Mouse (Mus musculus): ENCODE data around the gene 1600014C23Rik. TPM values are rescaled to one million over a fixed set of nuclear protein-coding genes. Genes with fewer than 3 reads are reported as not detected.

The 1600014C23Rik gene
- polyA plus RNA-seq, 1 experiment, result not detected

GRCm38 (mm10) chr17:45747293-45747692 is 13.6 kb upstream of the 1600014C23Rik start:
- TF ChIP-seq POLR2A (IDR thresholded peaks at IDR 0.05; ENCODE audit: low read depth, low read length) (no peak), CTCF (IDR thresholded peaks at IDR 0.05; ENCODE audit: extremely low read depth, insufficient read depth, insufficient read length, insufficient replicate concordance) (no peak)
- Histone ChIP-seq H3K4me3 (ENCODE audit: extremely low read depth, insufficient read depth, insufficient read length) (no peak overlapping the region), H3K36me3 (ENCODE audit: control insufficient read depth, insufficient read depth, low read length) (no peaks in the 10 kb centered on the region), H3K27me3 (ENCODE audit: control insufficient read depth, insufficient read depth, low read length) (no peaks in the 10 kb centered on the region), H3K4me1 (ENCODE audit: control insufficient read depth, insufficient read depth, insufficient read length) (peaks cover 8% of the 10 kb centered on the region; the same call in 1 of the 2 replicates), H3K27ac (ENCODE audit: insufficient read depth, low read length) (no peak overlapping the region)
- no peak for DNase-seq (ENCODE audit: low read depth in 1 of 2, low spot score in 2 of 2)
- 24% methylated on average over 4 of the region's 4 CpGs for WGBS

DNA sequence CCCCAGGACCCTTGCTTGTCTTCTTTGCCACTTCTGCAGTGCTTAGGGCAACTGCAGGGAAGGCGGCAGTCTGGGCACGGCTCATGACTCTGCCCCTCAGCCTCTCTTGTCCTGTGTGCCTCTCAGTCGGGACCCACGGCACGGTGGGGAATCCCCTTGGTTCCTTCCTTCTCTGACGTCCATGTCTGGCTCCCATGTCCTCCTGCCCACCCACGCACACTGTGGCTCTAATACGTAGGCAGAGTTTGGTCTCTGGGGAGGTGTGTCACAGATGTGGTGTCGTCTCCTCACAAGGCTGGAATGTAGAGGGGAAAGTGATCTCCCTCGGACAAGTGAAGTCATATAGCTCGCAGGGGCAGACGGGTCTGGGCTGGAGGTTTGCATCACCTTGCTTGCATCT is 13.1 kb upstream of the 1600014C23Rik start:
- 11% methylated on average over 12 of the region's 12 CpGs for WGBS
- peak overlapping the region; percentile 6; the same call in 1 of the 2 replicates for H3K4me3 ChIP-seq (ENCODE audit: extremely low read depth, insufficient read depth, insufficient read length)
- H3K4me1 ChIP-seq (ENCODE audit: control insufficient read depth, insufficient read depth, insufficient read length), result peaks cover 8% of the 10 kb centered on the region; the same call in 1 of the 2 replicates
- DNase-seq (ENCODE audit: low read depth in 1 of 2, low spot score in 2 of 2), result peak in 1 of 2 experiments; percentile 16
- no peaks in the 10 kb centered on the region for H3K36me3 ChIP-seq (ENCODE audit: control insufficient read depth, insufficient read depth, low read length)
- no peak for TF ChIP-seq POLR2A (IDR thresholded peaks at IDR 0.05; ENCODE audit: low read depth, low read length)
- TF ChIP-seq CTCF (IDR thresholded peaks at IDR 0.05; ENCODE audit: extremely low read depth, insufficient read depth, insufficient read length, insufficient replicate concordance), result no peak
- no peaks in the 10 kb centered on the region for H3K27me3 ChIP-seq (ENCODE audit: control insufficient read depth, insufficient read depth, low read length)
- H3K27ac ChIP-seq (ENCODE audit: insufficient read depth, low read length), result no peak overlapping the region

GRCm38 (mm10) chr17:45745629-45746028 is 12.0 kb upstream of the 1600014C23Rik start:
- H3K36me3 ChIP-seq (ENCODE audit: control insufficient read depth, insufficient read depth, low read length), result no peaks in the 10 kb centered on the region
- H3K27ac ChIP-seq (ENCODE audit: insufficient read depth, low read length), result no peak overlapping the region
- no peak for TF ChIP-seq CTCF (IDR thresholded peaks at IDR 0.05; ENCODE audit: extremely low read depth, insufficient read depth, insufficient read length, insufficient replicate concordance)
- TF ChIP-seq POLR2A (IDR thresholded peaks at IDR 0.05; ENCODE audit: low read depth, low read length), result no peak
- H3K27me3 ChIP-seq (ENCODE audit: control insufficient read depth, insufficient read depth, low read length), result no peaks in the 10 kb centered on the region
- peaks cover 8% of the 10 kb centered on the region; the same call in 1 of the 2 replicates for H3K4me1 ChIP-seq (ENCODE audit: control insufficient read depth, insufficient read depth, insufficient read length)
- DNase-seq (ENCODE audit: low read depth in 1 of 2, low spot score in 2 of 2), result no peak
- H3K4me3 ChIP-seq (ENCODE audit: extremely low read depth, insufficient read depth, insufficient read length), result no peak overlapping the region
- WGBS, result 90% methylated on average over 2 of the region's 2 CpGs

- no peaks in the 10 kb centered on the region for H3K36me3 ChIP-seq (ENCODE audit: control insufficient read depth, insufficient read depth, low read length)
- TF ChIP-seq POLR2A (IDR thresholded peaks at IDR 0.05; ENCODE audit: low read depth, low read length) (no peak), CTCF (IDR thresholded peaks at IDR 0.05; ENCODE audit: extremely low read depth, insufficient read depth, insufficient read length, insufficient replicate concordance) (no peak)
- H3K4me1 ChIP-seq (ENCODE audit: control insufficient read depth, insufficient read depth, insufficient read length), result peaks cover 8% of the 10 kb centered on the region; the same call in 1 of the 2 replicates
- H3K4me3 ChIP-seq (ENCODE audit: extremely low read depth, insufficient read depth, insufficient read length), result no peak overlapping the region
- WGBS, result 78% methylated on average over 13 of the region's 13 CpGs
- no peak overlapping the region for H3K27ac ChIP-seq (ENCODE audit: insufficient read depth, low read length)
- H3K27me3 ChIP-seq (ENCODE audit: control insufficient read depth, insufficient read depth, low read length), result no peaks in the 10 kb centered on the region
- no peak for DNase-seq (ENCODE audit: low read depth in 1 of 2, low spot score in 2 of 2)
Measured at GRCm38 (mm10) chr17:45742371-45743147, 8.9 kb upstream of the 1600014C23Rik start.

DNA sequence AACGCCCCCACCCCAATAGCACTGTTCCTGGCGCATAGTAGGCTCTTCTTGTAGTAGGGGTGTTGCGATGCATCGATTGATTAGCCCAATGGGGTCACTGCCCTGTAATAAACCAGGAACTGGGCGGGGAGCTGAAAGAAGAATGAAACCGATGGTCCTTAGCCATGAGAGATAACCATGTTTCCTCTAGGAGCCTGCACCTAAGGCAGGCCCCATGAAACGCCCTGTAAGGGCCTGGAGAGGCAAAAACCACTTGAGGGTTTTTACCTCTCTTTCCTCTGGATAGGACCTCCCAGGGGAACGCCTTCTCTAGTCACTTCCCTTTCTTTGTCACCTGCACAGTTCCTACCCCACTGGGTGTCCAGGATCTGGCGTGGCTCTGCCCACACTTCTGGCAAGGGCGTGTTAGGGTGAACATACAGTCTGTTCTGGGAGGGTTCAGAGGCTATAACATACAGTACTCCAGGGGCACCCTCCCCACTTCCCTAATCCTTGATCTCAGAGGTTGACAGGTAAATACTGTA is 3.5 kb upstream of the 1600014C23Rik start:
- Histone ChIP-seq H3K27ac (ENCODE audit: insufficient read depth, low read length) (no peak overlapping the region), H3K4me1 (ENCODE audit: control insufficient read depth, insufficient read depth, insufficient read length) (peaks cover 13% of the 10 kb centered on the region), H3K27me3 (ENCODE audit: control insufficient read depth, insufficient read depth, low read length) (peaks cover 11% of the 10 kb centered on the region), H3K4me3 (ENCODE audit: extremely low read depth, insufficient read depth, insufficient read length) (peak overlapping the region; percentile 43), H3K36me3 (ENCODE audit: control insufficient read depth, insufficient read depth, low read length) (no peaks in the 10 kb centered on the region)
- DNase-seq (ENCODE audit: low read depth in 1 of 2, low spot score in 2 of 2), result no peak
- WGBS, result 10% methylated on average over 10 of the region's 10 CpGs
- TF ChIP-seq CTCF (IDR thresholded peaks at IDR 0.05; ENCODE audit: extremely low read depth, insufficient read depth, insufficient read length, insufficient replicate concordance), result no peak
- TF ChIP-seq POLR2A (IDR thresholded peaks at IDR 0.05; ENCODE audit: low read depth, low read length), result no peak

DNA sequence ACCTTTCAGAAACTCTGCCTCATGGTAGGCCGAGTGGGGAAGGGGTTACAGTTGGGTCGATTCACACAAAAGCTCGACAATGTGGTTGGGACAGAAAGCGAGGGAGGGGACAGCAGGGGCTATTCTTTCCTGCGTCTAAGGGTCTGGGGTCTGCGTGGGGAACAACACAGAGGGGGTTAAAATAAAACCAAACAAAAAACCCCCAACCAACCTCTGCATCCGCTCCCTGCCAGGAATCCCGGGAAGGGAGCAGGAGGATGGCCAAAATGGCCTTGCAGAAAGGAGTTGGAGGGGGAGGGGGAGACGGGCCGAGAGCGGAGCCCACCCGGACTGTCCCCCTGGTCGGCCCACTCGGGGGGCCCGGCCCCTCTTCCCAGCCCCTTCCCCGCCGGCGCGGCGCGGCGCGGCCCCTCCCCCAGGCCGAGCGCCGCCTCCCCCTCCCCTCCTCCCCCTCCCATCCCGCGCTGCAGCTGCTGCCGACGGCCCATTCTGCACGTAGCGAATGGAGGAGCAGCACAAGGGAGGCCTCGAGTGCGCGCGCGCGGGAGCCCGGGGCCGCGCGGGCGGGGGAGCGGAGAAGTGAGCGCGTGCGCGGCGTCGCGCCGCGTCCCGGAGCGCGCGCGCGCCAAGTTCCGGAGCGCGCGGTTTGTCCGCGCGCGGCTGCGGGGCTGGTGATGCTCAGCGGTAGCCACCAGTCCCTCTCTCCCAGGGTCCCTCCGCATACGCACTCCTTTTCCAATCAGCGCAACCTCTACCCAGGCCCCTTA is 2.9 kb upstream of the 1600014C23Rik start:
- 1% methylated on average over 56 of the region's 72 CpGs for WGBS
- Histone ChIP-seq H3K4me1 (ENCODE audit: control insufficient read depth, insufficient read depth, insufficient read length) (peaks cover 13% of the 10 kb centered on the region), H3K4me3 (ENCODE audit: extremely low read depth, insufficient read depth, insufficient read length) (peak overlapping the region; percentile 43), H3K27me3 (ENCODE audit: control insufficient read depth, insufficient read depth, low read length) (peaks cover 11% of the 10 kb centered on the region), H3K36me3 (ENCODE audit: control insufficient read depth, insufficient read depth, low read length) (no peaks in the 10 kb centered on the region), H3K27ac (ENCODE audit: insufficient read depth, low read length) (no peak overlapping the region)
- TF ChIP-seq CTCF (IDR thresholded peaks at IDR 0.05; ENCODE audit: extremely low read depth, insufficient read depth, insufficient read length, insufficient replicate concordance), result no peak
- no peak for TF ChIP-seq POLR2A (IDR thresholded peaks at IDR 0.05; ENCODE audit: low read depth, low read length)
- peak in 1 of 2 experiments; percentile 16 for DNase-seq (ENCODE audit: low read depth in 1 of 2, low spot score in 2 of 2)

Data from spleen, adult 2 months (tissue).